Mouse (Mus musculus): Measurements from ENCODE around the gene Chil4. TPM values are rescaled to one million over a fixed set of nuclear protein-coding genes. Genes with fewer than 3 reads are reported as not detected.
"Not testable (repeated sequence)": the region's sequence is repeated elsewhere in the genome, so short reads cannot be mapped to it uniquely, and the experiment has no call there.

The Chil4 gene
- total RNA-seq (2021): not detected
- long read RNA-seq: 0 reads

DNA sequence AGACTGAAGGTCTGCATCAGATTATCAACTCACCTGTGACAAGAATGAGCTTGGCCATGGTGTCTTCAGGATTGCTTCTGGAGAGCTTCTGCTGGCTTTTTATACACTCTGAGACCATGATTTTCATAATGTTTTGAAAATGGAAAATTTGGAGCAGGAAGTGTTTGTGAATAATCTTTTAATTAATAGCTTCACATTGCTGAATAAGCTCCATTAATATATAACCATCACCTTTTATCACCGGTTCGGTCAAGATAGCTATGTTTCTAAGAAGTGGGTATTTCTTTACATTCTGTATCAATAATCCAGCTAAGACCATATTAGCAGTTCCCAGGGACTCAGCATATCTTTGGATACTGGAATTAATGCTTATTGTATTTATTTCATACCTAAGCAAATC lies at the start of gene Chil4:
TSS of gene Chil4 (minus strand) at position 101 of the 400 bp plus-strand sequence.
- DNase-seq (ENCODE audit: low spot score in 2 of 2): no peak

DNA sequence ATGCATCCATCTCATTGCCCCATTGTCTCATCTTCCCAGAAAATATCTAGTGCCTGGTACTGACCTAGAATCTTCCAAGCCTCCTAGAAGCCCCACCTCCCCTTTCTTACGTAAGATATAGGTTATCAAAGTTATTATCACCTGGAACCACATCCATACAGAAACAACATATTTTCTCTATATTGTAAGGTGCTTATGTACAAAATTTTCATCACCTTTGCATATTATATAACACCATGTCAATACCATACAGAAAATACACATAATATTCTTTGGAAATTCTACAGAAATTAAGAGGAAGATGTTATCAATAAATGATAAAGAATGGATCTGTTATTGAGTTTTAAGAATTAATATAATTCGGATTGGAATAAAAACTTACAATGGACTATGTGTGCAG lies 46.5 kb upstream of the Chil4 start:
- DNase-seq (ENCODE audit: low spot score in 2 of 2): no peak

DNA sequence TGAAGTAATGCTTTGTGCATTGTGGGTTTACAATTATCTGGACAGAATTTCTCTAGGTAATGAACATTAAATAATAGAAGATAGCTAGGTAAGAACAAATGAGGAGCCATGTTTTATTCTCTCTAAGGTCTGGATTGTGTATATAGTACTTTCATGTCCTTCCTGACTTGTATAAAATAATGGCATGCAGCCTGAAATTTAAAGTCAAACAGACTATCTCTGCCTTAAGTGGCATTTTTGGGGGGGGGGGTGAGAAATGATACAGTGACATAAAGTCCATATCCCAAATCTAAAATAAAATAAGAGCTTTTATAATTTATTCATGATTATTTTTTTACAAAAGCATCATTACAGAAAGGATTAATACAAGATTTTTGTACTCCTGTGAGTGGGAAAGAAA lies 45.5 kb upstream of the Chil4 start:
- no peak for DNase-seq (ENCODE audit: low spot score in 2 of 2)

DNA sequence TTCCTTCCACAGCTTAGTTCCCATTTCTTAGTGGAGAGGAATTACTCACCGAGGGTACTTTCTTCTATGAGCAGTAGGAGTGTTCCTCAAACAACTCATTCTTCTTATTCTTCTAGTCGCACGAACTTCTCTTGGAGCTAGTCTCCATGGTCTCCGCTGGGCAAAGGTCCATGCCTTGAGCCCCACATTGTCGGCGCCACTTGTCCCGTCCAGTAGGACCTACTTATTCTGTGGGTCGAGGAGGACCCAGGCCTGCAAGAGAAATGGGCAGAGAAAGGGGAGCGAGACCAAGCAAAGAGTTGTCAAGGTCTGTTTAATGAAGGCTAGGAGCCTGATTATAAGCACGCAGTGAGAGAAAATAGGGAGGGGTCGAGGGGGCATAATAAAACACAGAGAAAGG lies 37.8 kb upstream of the Chil4 start:
- DNase-seq (ENCODE audit: low spot score in 2 of 2): not testable (repeated sequence)

DNA sequence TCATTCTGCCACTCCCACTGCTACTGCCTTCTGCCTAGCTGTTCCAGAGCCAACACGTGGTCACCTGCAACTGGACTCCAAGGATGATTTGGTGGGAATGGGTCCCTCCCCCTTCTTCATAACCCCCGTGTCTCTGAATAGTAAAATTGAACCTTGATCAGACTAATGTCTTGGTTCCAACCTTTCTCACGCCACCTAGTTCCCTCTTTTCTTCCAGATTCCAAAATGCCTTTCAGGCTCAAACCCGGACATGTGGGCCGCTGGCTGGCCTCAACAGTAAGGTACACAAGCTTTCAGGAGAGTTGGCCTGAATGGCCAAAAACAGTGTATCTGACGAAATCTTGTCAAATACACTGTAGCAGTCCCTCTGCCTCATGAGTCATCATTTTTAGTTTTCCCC lies 33.4 kb upstream of the Chil4 start:
- no peak for DNase-seq (ENCODE audit: low spot score in 2 of 2)

DNA sequence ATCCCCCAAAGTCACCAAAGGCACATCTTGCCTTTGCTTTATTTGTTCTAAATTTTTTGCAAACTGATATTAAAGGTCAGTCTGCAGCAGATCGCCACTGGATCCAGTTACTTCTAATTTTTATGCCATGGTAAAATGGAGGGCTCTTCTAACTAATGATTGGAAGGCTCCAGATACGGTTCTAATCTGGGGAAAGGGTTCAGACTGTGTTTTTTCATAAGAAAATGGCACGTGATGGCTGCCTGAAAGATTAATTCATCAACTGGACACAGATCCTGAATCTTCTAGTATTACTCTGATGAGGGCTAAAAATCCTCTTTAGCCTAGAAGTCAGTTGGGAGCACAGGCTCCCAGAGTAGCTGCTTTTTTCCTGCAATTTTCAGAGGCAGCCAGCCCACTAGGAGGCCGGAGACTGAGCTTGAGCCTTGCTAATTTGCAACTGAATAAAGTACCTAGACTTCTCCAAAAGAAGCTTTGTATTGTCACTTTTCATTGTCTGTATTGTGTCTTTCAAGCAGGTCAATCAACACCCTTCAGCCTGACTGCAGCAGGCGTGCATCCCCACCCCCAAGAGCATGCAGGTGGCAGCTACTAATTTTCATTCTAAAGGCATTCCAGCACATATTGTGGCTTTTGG lies 31.6 kb upstream of the Chil4 start:
- not testable (repeated sequence) for DNase-seq (ENCODE audit: low spot score in 2 of 2)

DNA sequence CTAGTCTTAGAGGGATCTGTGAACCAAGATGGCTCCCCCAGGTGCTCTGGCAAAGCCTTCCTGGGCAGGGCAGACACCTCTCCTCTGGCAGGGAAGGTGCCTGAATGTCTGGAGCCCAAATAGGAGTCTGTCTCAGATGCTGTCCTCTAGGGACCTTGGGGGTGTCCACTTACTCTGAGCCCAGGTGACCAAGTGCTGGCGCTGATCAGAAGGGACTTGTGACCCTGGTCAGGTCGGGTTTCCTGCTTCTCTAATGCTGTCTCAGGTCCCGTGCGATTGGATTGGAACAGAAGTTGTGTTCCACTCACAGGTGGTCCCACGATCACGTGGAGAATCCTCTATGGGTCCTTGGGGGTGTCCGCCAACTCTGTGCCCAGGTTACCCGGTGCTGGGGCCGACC lies 28.1 kb upstream of the Chil4 start:
- not testable (repeated sequence) for DNase-seq (ENCODE audit: low spot score in 2 of 2)

DNA sequence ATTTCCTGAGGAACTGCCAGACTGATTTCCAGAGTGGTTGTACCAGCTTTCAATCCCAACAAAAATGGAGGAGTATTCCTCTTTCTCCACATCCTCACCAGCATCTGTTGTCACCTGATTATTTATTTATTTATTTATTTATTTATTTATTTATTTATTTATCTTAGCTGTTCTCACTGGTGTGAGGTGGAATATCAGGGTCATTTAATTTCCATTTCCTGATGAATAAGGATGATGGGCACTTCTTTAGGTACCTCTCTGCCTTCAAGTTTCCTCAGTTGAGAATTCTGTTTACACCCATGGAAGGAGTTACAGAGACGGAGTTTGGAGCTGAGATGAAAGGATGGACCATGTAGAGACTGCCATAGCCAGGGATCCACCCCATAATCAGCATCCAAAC lies 20.9 kb upstream of the Chil4 start:
- not testable (repeated sequence) for DNase-seq (ENCODE audit: low spot score in 2 of 2)

DNA sequence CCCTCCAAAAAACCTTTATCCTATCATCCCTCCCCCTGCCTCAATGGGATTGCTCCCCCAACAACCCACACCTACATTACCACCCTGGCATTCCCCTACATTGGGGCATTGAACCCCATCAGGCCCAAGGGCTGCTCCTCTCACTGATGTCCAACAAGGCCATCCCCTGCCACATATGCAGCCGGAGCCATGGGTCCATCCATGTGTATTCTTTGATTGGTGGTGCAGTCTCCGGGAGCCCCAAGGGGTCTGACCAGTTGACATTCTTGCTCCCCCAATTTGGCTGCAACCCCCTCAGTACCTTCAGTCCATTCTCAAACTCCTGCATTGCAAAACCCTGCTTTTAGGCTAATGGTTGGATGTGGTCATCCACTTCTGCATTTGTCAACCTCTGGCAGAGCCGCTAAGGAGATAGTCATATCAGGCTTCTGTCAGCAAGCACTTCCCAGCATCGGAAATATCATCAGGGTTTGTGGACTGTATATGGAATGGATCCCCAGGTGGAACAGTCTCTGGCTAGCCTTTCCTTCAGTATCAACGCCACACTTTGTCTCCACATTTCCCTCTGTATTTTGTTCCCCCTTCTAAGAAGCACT lies 20.0 kb upstream of the Chil4 start:
- DNase-seq (ENCODE audit: low spot score in 2 of 2): no peak

DNA sequence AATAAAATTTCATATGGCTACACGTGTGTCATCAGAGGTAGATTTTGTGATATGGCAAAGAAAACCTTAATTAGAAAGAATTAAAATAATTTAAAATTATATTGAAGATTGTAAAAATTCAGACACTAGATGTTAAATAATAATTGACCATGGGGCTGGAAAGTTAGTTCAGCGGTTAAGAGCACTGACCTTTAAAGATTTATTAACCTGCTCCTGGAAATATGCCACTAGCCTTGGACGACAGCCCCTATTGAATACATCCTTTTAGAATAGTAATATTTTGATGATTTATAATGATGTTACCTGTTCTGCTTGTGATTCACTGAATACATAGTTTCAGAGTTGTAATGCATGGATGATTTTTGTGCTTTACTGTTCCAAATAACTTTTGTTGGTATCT lies 4.1 kb upstream of the Chil4 start:
- DNase-seq (ENCODE audit: low spot score in 2 of 2): not testable (repeated sequence)

DNA sequence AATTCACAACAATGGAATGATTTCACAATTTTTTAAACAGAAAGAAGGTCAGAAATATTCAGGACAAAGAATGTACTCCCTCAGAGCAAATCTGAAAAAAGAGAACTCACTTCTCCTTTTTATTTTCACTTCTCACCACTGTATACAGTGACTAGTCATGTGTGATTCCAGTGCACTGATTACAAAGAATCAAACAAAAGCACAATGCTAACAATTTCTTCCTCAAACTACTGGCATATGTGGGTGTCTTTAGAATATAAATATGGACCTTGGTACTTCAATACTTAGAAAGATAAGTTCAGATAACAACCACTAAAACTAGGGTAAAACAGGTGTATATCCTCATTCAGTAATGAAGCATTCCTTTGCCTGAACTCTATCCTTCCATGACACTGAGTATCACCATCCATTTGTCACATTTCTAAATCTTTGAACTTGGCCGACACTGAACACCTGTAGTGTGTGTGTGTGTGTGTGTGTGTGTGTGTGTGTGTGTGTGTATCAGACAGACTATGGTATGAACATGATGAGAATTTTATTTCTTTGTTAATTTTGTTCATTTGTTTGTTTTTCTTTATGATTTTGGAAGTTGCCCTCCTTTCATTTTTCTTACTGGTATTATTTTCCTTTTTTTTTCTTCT lies 2.4 kb upstream of the Chil4 start:
- no peak for DNase-seq (ENCODE audit: low spot score in 2 of 2)

DNA sequence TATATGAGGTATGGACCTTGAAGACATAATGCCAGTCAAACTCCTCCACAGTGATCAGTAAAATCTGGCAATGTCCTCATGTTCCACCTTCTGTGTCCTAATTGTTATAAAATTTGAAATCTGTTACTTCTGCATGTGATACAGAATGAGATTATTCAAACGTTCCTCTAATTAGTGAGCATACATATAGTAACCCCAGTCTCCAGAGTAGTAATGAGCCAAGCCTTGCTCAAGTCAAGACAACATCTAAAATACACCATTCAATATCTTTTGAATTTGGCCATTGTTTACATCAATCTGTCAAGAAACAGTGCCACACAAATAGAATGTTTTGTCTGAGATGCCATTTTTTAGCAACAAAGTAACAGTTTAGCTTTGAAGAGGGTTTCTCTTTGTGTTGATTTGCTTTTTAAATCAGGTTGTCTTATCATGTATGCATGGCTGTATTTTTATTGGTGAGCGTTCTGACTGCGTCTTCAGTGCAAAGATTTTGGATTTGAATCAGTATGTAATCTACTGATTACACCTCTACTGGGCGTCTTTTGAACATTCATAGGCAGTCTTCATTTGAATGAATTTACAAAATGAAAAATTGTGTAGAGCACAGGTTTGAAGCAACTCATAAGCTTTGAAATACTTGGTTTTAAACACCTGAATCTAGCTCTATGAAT lies 888 bp downstream of the Chil4 start:
- not testable (repeated sequence) for DNase-seq (ENCODE audit: low spot score in 2 of 2)

DNA sequence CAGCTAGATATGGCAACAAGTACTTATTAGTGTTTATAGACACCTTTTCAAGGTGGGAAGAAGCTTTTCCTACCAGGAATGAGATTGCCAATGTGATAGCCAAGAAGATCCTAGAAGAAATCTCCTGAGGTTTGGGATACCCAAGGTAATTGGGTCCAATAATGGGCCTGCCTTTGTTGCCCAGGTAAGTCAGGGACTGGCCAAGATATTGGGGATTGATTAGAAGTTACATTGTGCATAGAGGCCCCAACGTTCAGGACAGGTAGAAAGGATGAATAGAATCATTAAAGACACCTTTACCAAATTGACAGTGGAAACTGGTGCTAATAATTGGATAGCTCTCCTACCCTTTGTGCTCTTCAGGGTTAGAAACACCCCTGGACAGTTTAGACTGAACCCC lies 21.3 kb downstream of the Chil4 start:
- not testable (repeated sequence) for DNase-seq (ENCODE audit: low spot score in 2 of 2)

DNA sequence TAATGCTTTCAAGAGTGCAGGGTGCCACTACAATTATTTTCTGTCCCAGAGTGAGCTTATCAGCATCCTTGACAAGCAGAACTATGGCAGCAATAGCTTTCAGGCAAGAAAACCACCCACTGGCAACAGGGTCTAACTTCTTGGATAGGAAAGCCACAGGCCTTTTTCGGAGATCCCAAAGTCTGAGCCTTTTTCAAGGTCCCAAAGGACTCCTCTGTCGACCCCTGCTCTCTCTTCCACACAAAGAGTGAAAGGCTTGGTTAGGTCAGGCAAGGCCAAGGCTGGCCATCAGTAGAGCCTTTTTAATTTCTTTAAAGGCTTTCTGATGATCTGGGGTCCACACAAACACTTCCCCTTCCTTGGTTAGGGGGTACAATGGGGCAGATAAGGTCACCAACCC lies 22.1 kb downstream of the Chil4 start:
- DNase-seq (ENCODE audit: low spot score in 2 of 2): not testable (repeated sequence)

DNA sequence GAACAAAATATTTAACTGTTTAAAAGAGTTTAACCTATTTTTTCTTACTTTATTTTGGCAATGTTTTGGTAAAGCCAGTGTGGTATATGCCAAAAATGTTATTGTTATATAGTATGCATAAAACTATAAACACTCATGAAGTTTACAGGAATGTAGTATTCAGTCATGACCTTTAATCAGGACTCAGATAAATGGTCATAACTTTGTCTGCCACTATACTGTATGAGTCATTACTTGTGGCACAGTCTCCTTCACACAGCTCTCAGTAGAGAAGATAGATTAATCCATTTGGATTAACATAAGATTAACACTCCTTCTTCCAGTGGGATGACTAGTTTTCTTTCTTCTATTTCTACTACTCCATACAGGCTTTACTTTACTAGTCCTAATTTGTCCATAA lies 23.0 kb downstream of the Chil4 start:
- DNase-seq (ENCODE audit: low spot score in 2 of 2): no peak

DNA sequence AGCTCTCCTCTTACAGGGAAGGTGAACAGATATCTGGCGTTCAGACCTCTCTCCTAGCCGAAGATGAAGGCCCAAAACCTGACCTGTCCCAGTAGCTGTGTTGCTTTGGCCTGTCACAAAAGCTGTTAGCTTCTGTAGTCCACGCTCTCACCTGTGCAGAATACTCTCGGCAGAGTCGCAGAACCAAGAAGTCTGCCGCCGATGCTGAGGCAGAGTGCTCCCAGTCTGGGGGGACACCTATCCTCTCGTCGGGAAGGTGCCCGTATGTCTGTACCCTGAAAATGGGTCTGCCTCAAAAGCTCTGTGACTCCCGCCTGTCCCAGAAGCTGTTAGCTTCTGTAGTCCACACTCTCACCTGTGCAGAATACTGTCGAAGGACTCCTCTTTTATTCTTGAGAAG lies 23.8 kb downstream of the Chil4 start:
- DNase-seq (ENCODE audit: low spot score in 2 of 2): no peak

DNA sequence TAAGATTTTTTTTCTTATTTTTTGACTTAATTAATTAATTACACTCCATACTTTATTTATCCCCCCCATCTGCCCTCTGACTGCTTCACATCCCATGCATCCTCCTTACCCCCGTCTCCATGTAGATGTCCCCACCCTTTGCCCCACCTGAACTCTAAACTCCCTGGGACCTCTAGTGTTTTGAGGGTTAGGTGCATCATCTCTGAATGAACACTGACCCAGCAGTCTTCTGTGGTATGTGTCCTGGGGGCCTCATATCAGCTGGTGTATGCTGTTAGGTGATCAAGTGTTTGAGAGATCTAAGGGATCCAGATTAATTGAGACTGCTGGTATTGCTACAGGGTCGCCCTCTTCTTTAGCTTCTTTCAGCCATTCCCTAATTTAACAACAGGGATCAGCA lies 31.3 kb downstream of the Chil4 start:
- no peak for DNase-seq (ENCODE audit: low spot score in 2 of 2)

DNA sequence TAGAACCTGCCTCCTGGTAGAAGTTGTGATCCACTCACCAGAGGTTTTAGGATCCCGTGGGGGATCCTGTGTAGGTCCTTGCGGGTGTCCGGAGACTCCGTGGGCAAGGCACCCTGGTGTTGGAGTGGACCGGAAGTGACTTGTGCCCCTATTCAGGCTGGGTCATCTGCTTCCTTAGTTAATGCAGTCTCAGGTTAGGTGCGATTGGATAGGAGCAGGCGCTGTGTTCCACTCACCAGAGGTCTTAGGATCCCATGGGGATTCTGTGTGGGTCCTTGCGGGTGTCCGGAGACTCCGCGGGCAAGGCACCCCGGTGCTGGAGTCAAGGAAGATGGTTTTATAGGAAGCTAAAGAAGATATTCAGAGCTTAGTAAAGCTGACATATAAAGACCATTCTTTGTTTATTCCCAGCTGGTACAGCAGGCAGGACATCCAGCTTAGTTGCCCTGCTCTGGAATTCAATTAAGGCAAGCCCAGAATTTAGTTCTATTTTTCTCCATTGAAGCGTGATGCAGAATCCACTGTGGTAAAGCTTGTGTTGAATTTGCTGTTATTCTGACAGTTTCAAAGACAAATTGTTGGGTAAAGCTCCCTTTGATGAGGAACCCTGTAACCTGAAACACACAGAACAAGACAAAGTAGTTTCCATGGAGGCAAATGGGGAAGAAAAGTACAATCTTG lies 41.7 kb downstream of the Chil4 start:
- no peak for DNase-seq (ENCODE audit: low spot score in 2 of 2)

DNA sequence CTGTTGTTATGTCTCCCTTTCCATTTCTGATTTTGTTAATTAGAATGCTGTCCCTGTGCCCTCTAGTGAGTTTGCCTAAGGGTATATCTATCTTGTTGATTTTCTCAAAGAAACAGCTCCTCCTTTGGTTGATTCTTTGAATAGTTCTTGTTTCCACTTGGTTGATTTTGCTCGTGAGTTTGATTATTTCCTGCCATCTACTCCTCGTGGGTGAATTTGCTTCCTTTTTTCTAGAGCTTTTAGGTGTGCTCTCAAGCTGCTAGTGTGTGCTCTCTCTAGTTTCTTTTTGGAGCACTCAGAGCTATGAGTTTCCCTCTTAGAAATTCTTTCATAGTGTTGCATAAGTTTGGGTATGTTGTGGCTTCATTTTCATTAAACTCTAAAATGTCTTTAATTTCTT lies 44.3 kb downstream of the Chil4 start:
- not testable (repeated sequence) for DNase-seq (ENCODE audit: low spot score in 2 of 2)

DNA sequence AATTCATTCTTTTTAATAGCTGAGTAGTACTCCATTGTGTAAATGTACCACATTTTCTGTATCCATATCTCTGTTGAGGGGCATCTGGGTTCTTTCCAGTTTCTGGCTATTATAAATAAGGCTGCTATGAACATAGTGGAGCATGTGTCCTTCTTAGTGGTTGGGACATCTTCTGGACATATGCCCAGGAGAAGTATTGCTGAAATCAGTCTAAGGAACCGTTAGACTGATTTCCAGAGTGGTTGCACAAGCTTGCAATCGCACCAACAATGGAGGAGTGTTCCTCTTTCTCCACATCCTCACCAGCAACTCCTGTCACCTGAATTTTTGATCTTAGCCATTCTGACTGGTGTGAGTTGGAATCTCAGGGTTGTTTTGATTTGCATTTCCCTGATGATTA lies 46.8 kb downstream of the Chil4 start:
- not testable (repeated sequence) for DNase-seq (ENCODE audit: low spot score in 2 of 2)

DNA sequence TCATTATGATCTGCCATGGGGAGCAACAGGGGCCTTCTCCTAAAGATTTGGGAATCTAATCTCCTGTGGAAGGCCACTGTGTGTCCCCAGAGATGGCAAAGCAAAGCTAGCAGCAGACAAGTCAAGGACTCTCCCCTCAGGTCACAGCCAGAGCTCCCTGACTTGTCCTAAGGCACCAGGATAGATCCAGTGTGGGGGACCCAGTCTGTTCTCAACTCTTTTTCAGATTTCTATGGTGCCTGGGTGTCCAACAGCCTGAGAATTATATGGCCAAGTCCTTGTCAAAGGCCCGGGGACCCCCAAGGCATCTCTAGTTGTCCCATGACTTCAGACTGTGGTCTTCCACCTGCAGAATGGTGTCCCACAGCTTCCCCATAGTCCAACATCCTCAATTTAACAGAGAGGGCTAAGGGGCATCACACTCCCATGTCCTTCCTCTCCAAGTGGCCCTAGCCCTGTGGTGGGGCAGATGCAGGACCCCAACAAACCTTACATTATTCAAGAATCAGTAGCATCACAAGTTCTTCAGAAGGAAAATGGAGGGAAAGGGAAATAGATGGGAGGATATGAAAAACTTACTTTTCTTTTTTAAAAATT lies 48.1 kb downstream of the Chil4 start:
- no peak for DNase-seq (ENCODE audit: low spot score in 2 of 2)

Data from layer of hippocampus, adult 18-20 months (tissue).